In the genomic region with DNA sequence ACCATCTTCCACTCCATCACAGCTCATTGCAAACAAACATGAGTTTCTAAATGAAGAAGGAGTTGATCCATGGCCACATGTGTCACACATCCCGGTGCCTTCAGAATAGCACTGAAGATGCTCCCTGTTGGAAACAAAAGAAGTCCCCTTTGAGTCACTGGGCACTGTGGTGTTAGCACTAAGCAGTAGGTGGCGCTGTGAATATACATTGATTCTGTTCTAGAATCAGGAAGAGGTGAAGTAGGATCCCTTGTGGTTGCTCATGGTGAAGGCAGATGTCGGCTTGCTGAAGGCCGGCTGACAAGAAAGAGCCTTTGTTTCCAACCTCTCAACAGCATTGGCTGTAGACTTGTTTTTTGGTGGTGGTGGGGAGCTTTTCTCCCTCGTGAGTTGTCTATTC, we compare ENCODE assay signal across 8 mouse cellular contexts.
DNase-seq lines count a peak whose midpoint lies in the region; ATAC-seq and TF ChIP-seq lines count a peak whose summit lies in the region.

No protein-coding gene starts in this region.

- ATAC-seq in kidney, embryonic 15.5 days (replicated peaks; ENCODE audit: low FRiP score): no peak

- no peak overlapping the region for H3K27ac ChIP-seq in kidney, adult 2 months (ENCODE audit: insufficient read depth, low read depth, low read length)
- H3K27ac ChIP-seq in kidney, embryonic 15.5 days: no peak overlapping the region
- no peak overlapping the region for H3K27ac ChIP-seq in MEL (ENCODE audit: control insufficient read depth, low read depth, low read length)

- no peak overlapping the region for H3K9ac ChIP-seq in kidney, embryonic 15.5 days
- H3K9ac ChIP-seq in MEL (ENCODE audit: control insufficient read depth, low read depth, low read length, poor library complexity, severe bottlenecking): no peak overlapping the region

- no peaks in the 10 kb centered on the region for H3K9me3 ChIP-seq in kidney, embryonic 15.5 days (replicated peaks)
- no peaks in the 10 kb centered on the region for H3K9me3 ChIP-seq in MEL (replicated peaks; ENCODE audit: insufficient read depth, low read length)

- TF ChIP-seq EP300 in MEL (IDR thresholded peaks at IDR 0.05; ENCODE audit: low read depth in 1 of 2, low read length in 2 of 2): no peak

- WGBS in kidney, adult 2 months: 35% methylated on average over 5 of the region's 5 CpGs
- WGBS in kidney, embryonic 15.5 days: 35% methylated on average over 5 of the region's 5 CpGs

- no peak for TF ChIP-seq POLR2A in kidney, adult 2 months (IDR thresholded peaks at IDR 0.05; ENCODE audit: low read depth, low read length)
- TF ChIP-seq POLR2A in MEL (IDR thresholded peaks at IDR 0.05; ENCODE audit: control insufficient read depth in 1 of 2, insufficient read depth in 1 of 2, low read depth in 1 of 2, low read length in 2 of 2, poor library complexity in 1 of 2): no peak

- peak; percentile 54 for TF ChIP-seq CTCF in kidney, adult 2 months (conservative IDR thresholded peaks at IDR 0.05; ENCODE audit: insufficient read depth, insufficient read length, low read depth, low read length)
- peak; percentile 50 to 94 (median 70) for TF ChIP-seq CTCF in MEL (IDR thresholded peaks at IDR 0.05 in 2 of 3, conservative IDR thresholded peaks at IDR 0.05 in 1 of 3; ENCODE audit: control insufficient read depth in 1 of 3, insufficient read depth in 1 of 3, low read depth in 2 of 3, low read length in 3 of 3, poor library complexity in 1 of 3, severe bottlenecking in 1 of 3)

- peak; percentile 66 for TF ChIP-seq RAD21 in MEL (IDR thresholded peaks at IDR 0.05; ENCODE audit: low read depth, low read length)

- no peaks in the 10 kb centered on the region for H3K79me2 ChIP-seq in MEL (ENCODE audit: control insufficient read depth, insufficient read depth, low read length, poor library complexity)

- H3K4me3 ChIP-seq in kidney, adult 2 months (ENCODE audit: insufficient read depth, low read depth, low read length): no peak overlapping the region
- H3K4me3 ChIP-seq in kidney, embryonic 15.5 days (replicated peaks): no peak overlapping the region
- no peak overlapping the region for H3K4me3 ChIP-seq in MEL (ENCODE audit: control insufficient read depth in 1 of 2, insufficient read depth in 1 of 2, low read depth in 2 of 2, low read length in 2 of 2)

- no peaks in the 10 kb centered on the region for H3K27me3 ChIP-seq in kidney, adult 2 months (replicated peaks; ENCODE audit: control insufficient read depth, insufficient read depth, low read length)
- 0 out of 2 replicates have a peak, but pooled peaks cover 3% of the 10 kb centered on the region for H3K27me3 ChIP-seq in kidney, embryonic 15.5 days
- no peaks in the 10 kb centered on the region for H3K27me3 ChIP-seq in MEL (ENCODE audit: control insufficient read depth in 1 of 2, insufficient read depth in 2 of 2, low read length in 2 of 2)

- H3K4me1 ChIP-seq in kidney, adult 2 months (ENCODE audit: control insufficient read depth, insufficient read depth, low read length): no peaks in the 10 kb centered on the region
- H3K4me1 ChIP-seq in kidney, embryonic 15.5 days: no peaks in the 10 kb centered on the region
- no peaks in the 10 kb centered on the region for H3K4me1 ChIP-seq in MEL (ENCODE audit: control insufficient read depth in 1 of 2, insufficient read depth in 2 of 2, low read length in 2 of 2)

- H3K4me2 ChIP-seq in kidney, embryonic 15.5 days: no peak overlapping the region

- DNase-seq in kidney, adult 2 months: peak; percentile 54
- peak; percentile 69 for DNase-seq in MEL (ENCODE audit: low read depth, low spot score)
- peak; percentile 58 for DNase-seq in adrenal gland, postnatal 10 days
- DNase-seq in frontal cortex, postnatal 36 days (ENCODE audit: low spot score in 2 of 2): peak; percentile 52 to 55
- DNase-seq in left cerebral cortex, adult 9 months (ENCODE audit: low spot score in 2 of 2): peak; percentile 27 to 71
- peak; percentile 32 for DNase-seq in retina, postnatal 7 days (ENCODE audit: low read depth, low spot score)
- DNase-seq in spleen, postnatal 14 days (ENCODE audit: low spot score in 2 of 2): no peak

- no peaks in the 10 kb centered on the region for H3K36me3 ChIP-seq in kidney, adult 2 months (ENCODE audit: control insufficient read depth, insufficient read depth, low read length)
- no peaks in the 10 kb centered on the region for H3K36me3 ChIP-seq in kidney, embryonic 15.5 days
- no peaks in the 10 kb centered on the region for H3K36me3 ChIP-seq in MEL (ENCODE audit: control insufficient read depth in 1 of 2, insufficient read depth in 2 of 2, low read length in 2 of 2)

TF ChIP-seq in MEL, 35 proteins besides CTCF, POLR2A, EP300 and RAD21:
- TF ChIP-seq POLR2AphosphoS5 (IDR thresholded peaks at IDR 0.05; ENCODE audit: borderline replicate concordance, low read depth, low read length): no peak
- TF ChIP-seq SMC3 (IDR thresholded peaks at IDR 0.05; ENCODE audit: low read depth, low read length): peak; percentile 80
- peak; percentile 33; the same call in 1 of the 2 replicates for TF ChIP-seq ZC3H11A (IDR thresholded peaks at IDR 0.05; ENCODE audit: low read depth, low read length)

Comparison
In these comparisons a context has a peak if more than half of its experiments do, and no peak if none do; other contexts are left out.
1. DNase-seq: peak in kidney, adult 2 months (single experiment), MEL (single experiment), adrenal gland, postnatal 10 days (single experiment), frontal cortex, postnatal 36 days (2 of 2), left cerebral cortex, adult 9 months (2 of 2) and retina, postnatal 7 days (single experiment); none in spleen, postnatal 14 days (0 of 2).